Mouse (Mus musculus): ENCODE measurements around the gene Abhd5.

DNA sequence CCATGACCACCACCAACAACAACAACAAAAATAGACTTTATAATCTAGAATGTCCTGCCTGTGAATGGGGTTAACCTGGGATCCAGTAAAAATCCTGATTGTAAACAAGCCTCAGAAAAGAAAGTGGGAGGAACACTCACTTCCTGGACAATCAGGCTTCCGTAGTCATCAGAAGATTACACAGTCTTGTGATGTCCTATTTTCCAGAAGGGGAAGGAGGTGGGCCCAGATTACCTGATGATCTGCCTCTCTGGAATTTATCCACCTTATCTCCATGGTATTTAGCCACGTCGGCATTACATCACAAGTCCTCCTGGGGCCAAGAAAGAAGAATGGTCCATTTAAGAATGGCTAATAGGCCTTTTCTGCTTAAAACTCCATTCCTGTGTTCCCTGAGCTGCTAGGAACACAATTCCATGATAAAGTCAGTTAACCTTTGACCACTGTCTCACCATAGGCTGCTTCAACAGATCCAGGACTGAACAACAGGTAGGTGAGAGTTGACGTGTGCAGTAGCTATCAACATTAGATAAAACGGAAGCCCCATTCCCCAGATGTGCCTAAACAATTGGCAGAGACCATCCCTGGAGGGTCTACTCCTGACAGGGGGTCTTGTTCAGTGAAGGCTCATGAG lies 38.0 kb downstream of the Abhd5 start:
- TF ChIP-seq CTCF (IDR thresholded peaks at IDR 0.05; ENCODE audit: low read depth) = no peak
- no peak for TF ChIP-seq EP300 (IDR thresholded peaks at IDR 0.05; ENCODE audit: low read depth)

All from liver, postnatal 0 days (tissue).